Mouse (Mus musculus) hematopoietic stem cell, adult 5-6 weeks (primary cell): ENCODE measurements around the gene Uba6. TPM values are rescaled to one million over a fixed set of nuclear protein-coding genes. Genes with fewer than 3 reads are reported as not detected.

Experiments
- ATAC-seq, 2 experiments: fragments of 125-278 bp in 1 of 2; replicated peaks in 1 of 2; 2 replicates each; pipeline ENCODE4 v1.8.0; 2016 to 2017; ENCODE audit warnings: inconsistent platforms in 2 of 2, mild to moderate bottlenecking in 2 of 2, moderate number of reproducible peaks in 2 of 2, low read depth in 1 of 2, moderate TSS enrichment in 1 of 2; ENCODE audit not compliant: low FRiP score in 2 of 2, poor library complexity in 2 of 2, severe bottlenecking in 2 of 2, insufficient read depth in 1 of 2, low TSS enrichment in 1 of 2
- total RNA-seq: library from RNA; stranded (forward); fragments of 172-1452, 232-1000 nt; gene quantifications from 2 replicates; pipeline ENCODE4 v1.2.3, GENCODE M21; 2017

The Uba6 gene
- 29.9 and 48.4 TPM in 2 replicates for total RNA-seq

- peak; percentile 98 to 99 for ATAC-seq
Measured at GRCm38 (mm10) chr5:86172449-86173161, at the start of gene Uba6. Gene Uba6, minus strand, starts transcription at chr5:86172803.

GRCm38 (mm10) chr5:86197801-86198200, 25.2 kb upstream of the Uba6 start, which contains the start of gene Gnrhr:
Gene Gnrhr, minus strand, starts transcription at chr5:86197901.
- no peak for ATAC-seq

GRCm38 (mm10) chr5:86191356-86191755, 18.8 kb upstream of the Uba6 start:
- ATAC-seq = peak; percentile 51 to 61; a peak in 3 of 4 replicates

- peak; percentile 83 to 85 for ATAC-seq
Measured at GRCm38 (mm10) chr5:86190770-86191169, 18.2 kb upstream of the Uba6 start.

- ATAC-seq = peak; percentile 66 to 76
Measured at GRCm38 (mm10) chr5:86190290-86190689, 17.7 kb upstream of the Uba6 start.

- no peak for ATAC-seq
Measured at GRCm38 (mm10) chr5:86187441-86187840, 14.8 kb upstream of the Uba6 start.

- ATAC-seq = no peak
Measured at GRCm38 (mm10) chr5:86173778-86174177, 1.2 kb upstream of the Uba6 start.

GRCm38 (mm10) chr5:86172088-86172448, 535 bp downstream of the Uba6 start:
- no peak for ATAC-seq

- no peak for ATAC-seq
Measured at GRCm38 (mm10) chr5:86129828-86130227, 42.8 kb downstream of the Uba6 start.

- ATAC-seq = no peak
Measured at GRCm38 (mm10) chr5:86128749-86129148, 43.9 kb downstream of the Uba6 start.

GRCm38 (mm10) chr5:86118457-86119094, 54.0 kb downstream of the Uba6 start:
- ATAC-seq = peak; percentile 62 to 75

- no peak for ATAC-seq
Measured at GRCm38 (mm10) chr5:86113997-86114396, 58.6 kb downstream of the Uba6 start.

- ATAC-seq = no peak
Measured at GRCm38 (mm10) chr5:86113037-86113436, 59.6 kb downstream of the Uba6 start.

- ATAC-seq = no peak
Measured at GRCm38 (mm10) chr5:86111074-86111473, 61.5 kb downstream of the Uba6 start.

GRCm38 (mm10) chr5:86106610-86107009, 66.0 kb downstream of the Uba6 start:
- no peak for ATAC-seq

- ATAC-seq = no peak
Measured at GRCm38 (mm10) chr5:86102176-86102575, 70.4 kb downstream of the Uba6 start.

- ATAC-seq = peak in 1 of 2 experiments; percentile 51; a peak in 1 of 4 replicates
Measured at GRCm38 (mm10) chr5:86100621-86101020, 72.0 kb downstream of the Uba6 start.

GRCm38 (mm10) chr5:86098988-86099387, 73.6 kb downstream of the Uba6 start:
- peak; percentile 66 to 85 for ATAC-seq

GRCm38 (mm10) chr5:86094754-86095153, 77.8 kb downstream of the Uba6 start:
- no peak for ATAC-seq
